Mouse (Mus musculus) liver, embryonic 12.5 days (tissue): Measurements from ENCODE around the gene Calhm1. TPM values are rescaled to one million over a fixed set of nuclear protein-coding genes. Genes with fewer than 3 reads are reported as not detected.

ENCODE experiments used
- ATAC-seq: fragments of 200-750 bp; cut with Nextera tagmentation; 2 replicates; pipeline ENCODE4 v1.8.0; 2017; ENCODE audit warnings: moderate number of reproducible peaks, mild to moderate bottlenecking, moderate library complexity
- H3K27ac ChIP-seq: fragments of 300-500 bp; sonication (generic); 2 replicates; pipeline ENCODE4 v1.5.1; 2016; ENCODE audit warnings: mild to moderate bottlenecking
- H3K27me3 ChIP-seq: fragments of 300-500 bp; sonication (generic); replicated peaks from 2 replicates; pipeline ENCODE4 v1.6.1; 2016; ENCODE audit warnings: mild to moderate bottlenecking, moderate library complexity
- H3K36me3 ChIP-seq: fragments of 300-500 bp; sonication (generic); 2 replicates; pipeline ENCODE4 v1.6.1; 2016; ENCODE audit warnings: mild to moderate bottlenecking, moderate library complexity
- H3K4me1 ChIP-seq: fragments of 300-500 bp; sonication (generic); 2 replicates; pipeline ENCODE4 v1.6.1; 2016
- H3K4me2 ChIP-seq: fragments of 300-500 bp; sonication (generic); 2 replicates; pipeline ENCODE4 v1.6.1; 2016; ENCODE audit warnings: mild to moderate bottlenecking, moderate library complexity
- H3K4me3 ChIP-seq: fragments of 300-500 bp; sonication (generic); 2 replicates; pipeline ENCODE4 v1.5.1; 2016; ENCODE audit warnings: mild to moderate bottlenecking, moderate library complexity
- H3K9ac ChIP-seq: fragments of 300-500 bp; sonication (generic); 2 replicates; pipeline ENCODE4 v1.6.1; 2016; ENCODE audit warnings: mild to moderate bottlenecking, moderate library complexity
- H3K9me3 ChIP-seq: fragments of 300-500 bp; sonication (generic); replicated peaks from 2 replicates; pipeline ENCODE4 v1.6.1; 2016; ENCODE audit warnings: mild to moderate bottlenecking, moderate library complexity
- WGBS: fragments of 180-500 bp; shearing (Covaris S2); methylation state at CpG from one replicate; pipeline ENCODE4 v1.1.7; 2016; ENCODE audit not compliant: insufficient replicate concordance; 5-methylcytosine and 5-hydroxymethylcytosine counted together
- polyA plus RNA-seq: library from polyadenylated mRNA; unstranded; fragments of >200 nt; fragmentation: Nextera tagmentation; extraction: Ambion mirVana; gene quantifications from 2 replicates; pipeline ENCODE4 v1.2.1, GENCODE M21; 2016

The Calhm1 gene
- polyA plus RNA-seq, 1 experiment from 2014 or later: not detected

- Histone ChIP-seq H3K9ac (no peak overlapping the region), H3K36me3 (peaks cover 95% of the 10 kb centered on the region), H3K27ac (no peak overlapping the region), H3K4me2 (no peak overlapping the region), H3K9me3 (no peaks in the 10 kb centered on the region), H3K4me3 (no peak overlapping the region), H3K4me1 (no peaks in the 10 kb centered on the region), H3K27me3 (no peaks in the 10 kb centered on the region)
- WGBS: 25% methylated on average over 2 of the region's 2 CpGs
- no peak for ATAC-seq
Observed at GRCm38 (mm10) chr19:47122802-47123201, 21.3 kb downstream of the Calhm1 start.

GRCm38 (mm10) chr19:47121054-47121453 lies 23.0 kb downstream of the Calhm1 start:
- peaks cover 95% of the 10 kb centered on the region for H3K36me3 ChIP-seq
- no peak for ATAC-seq
- H3K9ac ChIP-seq: no peak overlapping the region
- 39% methylated on average over 4 of the region's 4 CpGs for WGBS
- no peak overlapping the region for H3K4me3 ChIP-seq
- no peaks in the 10 kb centered on the region for H3K9me3 ChIP-seq
- H3K27me3 ChIP-seq: no peaks in the 10 kb centered on the region
- no peak overlapping the region for H3K4me2 ChIP-seq
- H3K4me1 ChIP-seq: no peaks in the 10 kb centered on the region
- H3K27ac ChIP-seq: no peak overlapping the region

- H3K27me3 ChIP-seq: no peaks in the 10 kb centered on the region
- peaks cover 95% of the 10 kb centered on the region for H3K36me3 ChIP-seq
- no peak overlapping the region for H3K27ac ChIP-seq
- no peaks in the 10 kb centered on the region for H3K9me3 ChIP-seq
- no peak for ATAC-seq
- no peak overlapping the region for H3K4me2 ChIP-seq
- no peaks in the 10 kb centered on the region for H3K4me1 ChIP-seq
- 69% methylated on average over 2 of the region's 2 CpGs for WGBS
- H3K9ac ChIP-seq: no peak overlapping the region
- H3K4me3 ChIP-seq: no peak overlapping the region
Observed at GRCm38 (mm10) chr19:47118634-47119033, 25.4 kb downstream of the Calhm1 start.

DNA sequence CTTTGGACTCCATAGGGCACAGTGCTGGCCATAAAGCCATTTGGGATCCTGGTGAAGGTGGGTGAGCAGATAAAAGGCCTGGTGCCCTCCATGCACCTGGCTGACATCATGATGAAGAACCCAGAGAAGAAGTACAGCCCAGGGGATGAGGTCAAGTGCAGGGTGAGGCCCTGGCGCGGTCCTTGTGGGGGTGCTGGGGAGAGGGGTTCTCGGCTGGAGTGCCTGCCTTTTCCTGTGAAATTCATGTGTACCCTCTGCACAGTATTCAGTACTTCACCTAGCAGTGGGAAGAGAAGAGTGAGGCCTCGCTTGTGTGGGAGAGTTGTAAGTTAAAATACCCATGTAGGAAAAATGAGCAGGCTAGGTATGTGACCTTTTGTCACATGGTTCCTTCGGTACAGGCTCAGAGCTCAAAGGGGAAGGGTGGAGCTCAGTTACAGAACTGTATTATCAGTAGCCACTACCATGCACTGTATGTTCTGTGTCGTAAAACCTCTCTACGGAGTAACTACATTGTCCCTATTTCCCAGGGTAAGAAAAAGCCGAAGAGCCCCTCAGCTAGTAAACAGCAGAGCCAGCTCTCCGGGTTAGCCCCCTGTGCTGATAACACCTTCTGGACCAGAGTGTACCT lies 39.3 kb downstream of the Calhm1 start:
- Histone ChIP-seq H3K4me1 (no peaks in the 10 kb centered on the region), H3K9me3 (no peaks in the 10 kb centered on the region), H3K4me2 (no peak overlapping the region), H3K4me3 (no peak overlapping the region), H3K36me3 (peaks cover 100% of the 10 kb centered on the region), H3K27ac (no peak overlapping the region), H3K27me3 (no peaks in the 10 kb centered on the region), H3K9ac (no peak overlapping the region)
- ATAC-seq: no peak
- WGBS: 83% methylated on average over 9 of the region's 9 CpGs

- no peak overlapping the region for H3K9ac ChIP-seq
- no peaks in the 10 kb centered on the region for H3K4me1 ChIP-seq
- no peaks in the 10 kb centered on the region for H3K27me3 ChIP-seq
- peaks cover 100% of the 10 kb centered on the region for H3K36me3 ChIP-seq
- H3K27ac ChIP-seq: no peak overlapping the region
- H3K4me3 ChIP-seq: no peak overlapping the region
- WGBS: 68% methylated on average over 5 of the region's 5 CpGs
- no peaks in the 10 kb centered on the region for H3K9me3 ChIP-seq
- no peak overlapping the region for H3K4me2 ChIP-seq
- no peak for ATAC-seq
Observed at GRCm38 (mm10) chr19:47101080-47101479, 43.0 kb downstream of the Calhm1 start.

Other genes starting within 250 kb of the Calhm1 start
- gene Ina, start 129.6 kb downstream of the Calhm1 start, polyA plus RNA-seq: 0.11 and 0.12 TPM in 2 replicates
- 67.1 and 78.5 TPM in 2 replicates for gene Nt5c2, start 129.1 kb downstream of the Calhm1 start, polyA plus RNA-seq
- gene Pcgf6, start 93.3 kb downstream of the Calhm1 start, polyA plus RNA-seq: 19.0 and 20.0 TPM in 2 replicates
- 9.5 and 10.1 TPM in 2 replicates for gene Taf5, start 76.5 kb downstream of the Calhm1 start, polyA plus RNA-seq
- gene Usmg5, start 53.6 kb downstream of the Calhm1 start, polyA plus RNA-seq: 984 and 997 TPM in 2 replicates
- gene Pdcd11, start 53.5 kb downstream of the Calhm1 start, polyA plus RNA-seq: 10.9 and 11.7 TPM in 2 replicates
- gene Calhm2, start 6.0 kb downstream of the Calhm1 start, polyA plus RNA-seq: 1.9 and 2.4 TPM in 2 replicates
- gene Calhm3, start 13.5 kb upstream of the Calhm1 start, polyA plus RNA-seq: not detected in 2 replicates
- 2.2 and 2.6 TPM in 2 replicates for gene Neurl1a, start 34.6 kb upstream of the Calhm1 start, polyA plus RNA-seq